Mouse (Mus musculus) megakaryocyte, embryonic 14.5 days (primary cell): ENCODE measurements at regions not wholly inside any gene's neighbourhood (a gene's known extent, or its start where the extent isn't known, plus 50 kb on each side); places are given as distances from the start of the nearest gene placed in this dataset.

Source experiments
- FLI1 ChIP-seq: IDR thresholded peaks from 2 replicates; pipeline ENCODE4 v1.6.1; 2012; ENCODE audit warnings: low read length, inconsistent platforms, mixed read lengths
- GATA1 ChIP-seq: IDR thresholded peaks from 3 replicates; pipeline ENCODE4 v1.6.1; 2012; ENCODE audit warnings: mixed read lengths, low read length, inconsistent platforms, borderline replicate concordance

- no peak for TF ChIP-seq GATA1
- TF ChIP-seq FLI1, result no peak
These were observed 174.9 kb downstream of the Sox9 start for GRCm38 (mm10) chr11:112956748-112957440.
